Mouse (Mus musculus) hindbrain, embryonic 15.5 days (tissue): ENCODE data around the gene Car1. TPM values are rescaled to one million over a fixed set of nuclear protein-coding genes. Genes with fewer than 3 reads are reported as not detected.
"Not testable (repeated sequence)": the region's sequence is repeated elsewhere in the genome, so short reads cannot be mapped to it uniquely, and the experiment has no call there.

Experiments
- ATAC-seq: fragments of 200-750 bp; cut with Nextera tagmentation; 2 replicates; pipeline ENCODE4 v1.8.0; 2017; ENCODE audit warnings: low read depth, moderate number of reproducible peaks, moderate TSS enrichment; ENCODE audit not compliant: low FRiP score
- H3K27ac ChIP-seq: fragments of 300-500 bp; sonication (generic); replicated peaks from 2 replicates; pipeline ENCODE4 v1.5.1; 2015; ENCODE audit warnings: mild to moderate bottlenecking, inconsistent platforms
- H3K27me3 ChIP-seq: fragments of 300-500 bp; sonication (generic); 2 replicates; pipeline ENCODE4 v1.6.1; 2015; ENCODE audit warnings: control low read depth, inconsistent platforms
- H3K36me3 ChIP-seq: fragments of 300-500 bp; sonication (generic); 2 replicates; pipeline ENCODE4 v1.6.1; 2015; ENCODE audit warnings: control low read depth, inconsistent platforms
- H3K4me1 ChIP-seq: fragments of 300-500 bp; sonication (generic); replicated peaks from 2 replicates; pipeline ENCODE4 v1.6.1; 2015; ENCODE audit warnings: control low read depth, inconsistent platforms
- H3K4me2 ChIP-seq: fragments of 300-500 bp; sonication (generic); 2 replicates; pipeline ENCODE4 v1.6.1; 2015; ENCODE audit warnings: moderate library complexity, mild to moderate bottlenecking, inconsistent platforms
- H3K4me3 ChIP-seq: fragments of 300-500 bp; sonication (generic); 2 replicates; pipeline ENCODE4 v1.5.1; 2015; ENCODE audit warnings: mild to moderate bottlenecking, inconsistent platforms
- H3K9ac ChIP-seq: fragments of 300-500 bp; sonication (generic); 2 replicates; pipeline ENCODE4 v1.6.1; 2015; ENCODE audit warnings: inconsistent platforms
- H3K9me3 ChIP-seq: fragments of 300-500 bp; sonication (generic); 2 replicates; pipeline ENCODE4 v1.6.1; 2016; ENCODE audit warnings: control low read depth, inconsistent platforms
- WGBS: fragments of 180-500 bp; shearing (Covaris S2); methylation state at CpG from one replicate; pipeline ENCODE4 v1.1.7; 2015; 5-methylcytosine and 5-hydroxymethylcytosine counted together
- polyA plus RNA-seq: library from polyadenylated mRNA; unstranded; fragments of >200 nt; fragmentation: Nextera tagmentation; extraction: Ambion mirVana; gene quantifications from 2 replicates; pipeline ENCODE4 v1.2.1, GENCODE M21; 2015

Car1 gene
- not detected in 2 replicates for polyA plus RNA-seq

- H3K27ac ChIP-seq: no peak within 1 kb of the TSS
- no peak within 1 kb of the TSS for H3K4me2 ChIP-seq
- H3K27me3 ChIP-seq: no peaks in the 10 kb centered on the region
- ATAC-seq: no peak
- no peaks in the 10 kb centered on the region for H3K36me3 ChIP-seq
- H3K4me3 ChIP-seq: no peak within 1 kb of the TSS
- no peaks in the 10 kb centered on the region for H3K9me3 ChIP-seq
- H3K4me1 ChIP-seq: no peaks in the 10 kb centered on the region
- H3K9ac ChIP-seq: no peak within 1 kb of the TSS
- 77% methylated on average over 1 of the region's 1 CpGs for WGBS
Measured at GRCm38 (mm10) chr3:14808211-14808610, at the start of gene Car1. Car1 (minus strand) TSS chr3:14808368.

- no peak for ATAC-seq
- Histone ChIP-seq H3K9me3 (no peaks in the 10 kb centered on the region), H3K27ac (no peak overlapping the region), H3K27me3 (no peaks in the 10 kb centered on the region), H3K36me3 (no peaks in the 10 kb centered on the region), H3K9ac (no peak overlapping the region), H3K4me3 (no peak overlapping the region), H3K4me2 (no peak overlapping the region), H3K4me1 (peaks cover 6% of the 10 kb centered on the region; the same call in 1 of the 2 replicates)
- WGBS: 88% methylated on average over 3 of the region's 3 CpGs
Measured at GRCm38 (mm10) chr3:14857874-14858273, 49.7 kb upstream of the Car1 start.

GRCm38 (mm10) chr3:14854446-14854845 lies 46.3 kb upstream of the Car1 start:
- WGBS: 56% methylated on average over 1 of the region's 1 CpGs
- Histone ChIP-seq H3K9me3 (no peaks in the 10 kb centered on the region), H3K4me1 (no peaks in the 10 kb centered on the region), H3K4me3 (no peak overlapping the region), H3K27me3 (no peaks in the 10 kb centered on the region), H3K9ac (no peak overlapping the region), H3K36me3 (no peaks in the 10 kb centered on the region), H3K4me2 (no peak overlapping the region), H3K27ac (no peak overlapping the region)
- no peak for ATAC-seq

GRCm38 (mm10) chr3:14853966-14854365 lies 45.8 kb upstream of the Car1 start:
- ATAC-seq: no peak
- Histone ChIP-seq H3K36me3 (no peaks in the 10 kb centered on the region), H3K27me3 (no peaks in the 10 kb centered on the region), H3K9me3 (no peaks in the 10 kb centered on the region), H3K9ac (no peak overlapping the region), H3K4me3 (no peak overlapping the region), H3K4me1 (no peaks in the 10 kb centered on the region), H3K4me2 (no peak overlapping the region), H3K27ac (no peak overlapping the region)
- 81% methylated on average over 5 of the region's 5 CpGs for WGBS

- no peaks in the 10 kb centered on the region for H3K4me1 ChIP-seq
- no peaks in the 10 kb centered on the region for H3K27me3 ChIP-seq
- no peak for ATAC-seq
- no peaks in the 10 kb centered on the region for H3K36me3 ChIP-seq
- WGBS: 96% methylated on average over 2 of the region's 2 CpGs
- no peak overlapping the region for H3K9ac ChIP-seq
- no peaks in the 10 kb centered on the region for H3K9me3 ChIP-seq
- no peak overlapping the region for H3K27ac ChIP-seq
- H3K4me3 ChIP-seq: no peak overlapping the region
- no peak overlapping the region for H3K4me2 ChIP-seq
Measured at GRCm38 (mm10) chr3:14848587-14849254, 40.6 kb upstream of the Car1 start.

GRCm38 (mm10) chr3:14839466-14840118 lies 31.4 kb upstream of the Car1 start:
- Histone ChIP-seq H3K27ac (no peak overlapping the region), H3K4me2 (no peak overlapping the region), H3K4me3 (no peak overlapping the region), H3K36me3 (no peaks in the 10 kb centered on the region), H3K4me1 (no peaks in the 10 kb centered on the region), H3K27me3 (no peaks in the 10 kb centered on the region), H3K9me3 (no peaks in the 10 kb centered on the region), H3K9ac (no peak overlapping the region)
- WGBS: 91% methylated on average over 3 of the region's 3 CpGs
- ATAC-seq: no peak

DNA sequence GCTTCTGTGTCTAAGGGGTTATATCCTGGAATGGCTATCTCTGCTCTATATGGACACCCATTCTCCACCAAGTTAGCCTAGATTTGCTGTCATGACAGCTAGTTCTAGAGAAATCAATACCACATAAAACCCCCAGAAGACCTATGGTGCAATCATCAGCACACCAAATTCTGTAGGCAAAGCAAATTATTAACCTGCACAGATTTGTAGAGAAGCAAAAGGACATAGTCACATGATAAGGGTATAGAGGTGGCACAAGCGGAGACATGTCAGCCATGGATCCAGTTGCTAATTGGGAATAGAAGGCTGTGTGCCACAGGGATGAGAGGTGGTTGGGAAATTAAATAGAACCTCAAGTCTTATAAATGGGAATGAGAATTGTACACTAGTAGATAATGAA lies 30.8 kb upstream of the Car1 start:
- Histone ChIP-seq H3K27me3 (no peaks in the 10 kb centered on the region), H3K36me3 (no peaks in the 10 kb centered on the region), H3K4me3 (no peak overlapping the region), H3K4me1 (no peaks in the 10 kb centered on the region), H3K4me2 (no peak overlapping the region), H3K27ac (no peak overlapping the region), H3K9me3 (no peaks in the 10 kb centered on the region), H3K9ac (no peak overlapping the region)
- ATAC-seq: no peak
- 93% methylated on average over 1 of the region's 1 CpGs for WGBS

DNA sequence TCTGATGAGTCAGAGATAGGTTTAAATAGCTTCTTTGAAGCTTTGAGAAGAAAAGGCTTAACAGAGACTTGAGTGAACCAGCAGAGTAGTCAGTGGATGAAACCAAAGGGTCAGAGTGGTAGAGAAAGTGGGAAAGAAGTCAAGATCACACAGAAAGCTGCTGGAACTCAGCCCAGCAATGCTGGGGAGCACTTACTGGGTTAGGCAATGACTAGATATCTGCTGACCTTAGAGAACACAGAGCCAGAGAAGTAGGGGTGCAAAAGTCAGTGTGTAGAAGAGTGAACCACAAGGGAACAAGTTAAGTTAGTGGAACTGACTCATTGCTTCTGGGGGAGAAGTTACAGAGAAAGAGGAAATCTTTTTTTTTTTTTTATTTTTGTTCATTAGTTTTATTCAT lies 24.6 kb upstream of the Car1 start:
- H3K4me3 ChIP-seq: no peak overlapping the region
- ATAC-seq: no peak
- H3K4me1 ChIP-seq: no peaks in the 10 kb centered on the region
- H3K4me2 ChIP-seq: no peak overlapping the region
- no peaks in the 10 kb centered on the region for H3K36me3 ChIP-seq
- no peaks in the 10 kb centered on the region for H3K27me3 ChIP-seq
- H3K9me3 ChIP-seq: no peaks in the 10 kb centered on the region
- H3K27ac ChIP-seq: no peak overlapping the region
- no peak overlapping the region for H3K9ac ChIP-seq

DNA sequence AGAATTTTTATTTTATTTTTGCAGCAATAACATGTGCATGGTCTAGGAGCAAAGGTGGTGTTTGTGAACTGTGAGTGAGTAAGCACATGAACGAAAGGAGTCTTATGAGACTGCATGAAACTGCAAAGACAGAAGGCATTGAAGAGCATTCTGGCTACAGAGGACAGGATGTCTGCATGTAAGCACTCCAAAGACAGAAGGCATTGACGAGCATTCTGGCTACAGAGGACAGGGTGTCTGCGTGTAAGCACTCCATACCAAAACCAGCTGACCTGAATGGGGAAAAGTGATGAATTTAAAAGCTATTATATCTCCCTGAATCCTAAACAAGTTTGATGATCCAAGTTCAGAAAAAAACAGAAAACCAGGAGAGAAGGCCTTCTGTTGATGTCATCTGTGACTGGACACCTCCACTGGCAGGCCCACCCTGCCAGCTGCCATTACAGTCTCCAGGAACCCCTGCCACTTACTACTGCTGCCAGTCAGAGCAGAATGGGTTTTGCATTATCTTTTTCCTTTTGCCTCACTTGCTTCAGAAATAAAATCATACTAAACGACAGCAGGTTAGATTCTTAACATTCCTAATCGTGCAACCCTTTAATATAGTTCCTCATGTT lies 23.2 kb upstream of the Car1 start:
- no peak for ATAC-seq
- H3K36me3 ChIP-seq: no peaks in the 10 kb centered on the region
- WGBS: 86% methylated on average over 5 of the region's 5 CpGs
- no peaks in the 10 kb centered on the region for H3K4me1 ChIP-seq
- H3K9ac ChIP-seq: no peak overlapping the region
- H3K4me2 ChIP-seq: no peak overlapping the region
- no peaks in the 10 kb centered on the region for H3K27me3 ChIP-seq
- no peak overlapping the region for H3K27ac ChIP-seq
- H3K9me3 ChIP-seq: no peaks in the 10 kb centered on the region
- H3K4me3 ChIP-seq: no peak overlapping the region

- no peak overlapping the region for H3K27ac ChIP-seq
- H3K36me3 ChIP-seq: no peaks in the 10 kb centered on the region
- no peak overlapping the region for H3K9ac ChIP-seq
- H3K4me2 ChIP-seq: no peak overlapping the region
- H3K4me3 ChIP-seq: no peak overlapping the region
- H3K4me1 ChIP-seq: no peaks in the 10 kb centered on the region
- no peaks in the 10 kb centered on the region for H3K9me3 ChIP-seq
- no peak for ATAC-seq
- H3K27me3 ChIP-seq: no peaks in the 10 kb centered on the region
Measured at GRCm38 (mm10) chr3:14828896-14829295, 20.7 kb upstream of the Car1 start.

- H3K27ac ChIP-seq: no peak overlapping the region
- H3K4me2 ChIP-seq: no peak overlapping the region
- H3K9ac ChIP-seq: no peak overlapping the region
- 88% methylated on average over 1 of the region's 1 CpGs for WGBS
- H3K4me3 ChIP-seq: no peak overlapping the region
- ATAC-seq: no peak
- H3K36me3 ChIP-seq: no peaks in the 10 kb centered on the region
- H3K27me3 ChIP-seq: no peaks in the 10 kb centered on the region
- H3K9me3 ChIP-seq: no peaks in the 10 kb centered on the region
- H3K4me1 ChIP-seq: no peaks in the 10 kb centered on the region
Measured at GRCm38 (mm10) chr3:14819844-14820504, 11.8 kb upstream of the Car1 start.

- not testable (repeated sequence) for H3K27me3 ChIP-seq, H3K4me2 ChIP-seq, ATAC-seq, H3K27ac ChIP-seq, H3K9me3 ChIP-seq, H3K4me3 ChIP-seq, H3K9ac ChIP-seq, H3K36me3 ChIP-seq, H3K4me1 ChIP-seq
- WGBS: 100% methylated on average over 1 of the region's 1 CpGs
Measured at GRCm38 (mm10) chr3:14815396-14815795, 7.2 kb upstream of the Car1 start.
